Mouse (Mus musculus) ES-E14 (cell line): ENCODE measurements at regions not wholly inside any gene's neighbourhood (a gene's known extent, or its start where the extent isn't known, plus 50 kb on each side); places are given as distances from the start of the nearest gene placed in this dataset.
A peak's percentile ranks its signal among the peaks of the same experiment; 100 is the strongest.

Source experiments
- DNase-seq: peaks from one replicate; pipeline ENCODE4 v3.0.0-alpha.2; 2013; ENCODE audit warnings: low read depth, low spot score
- H3K27ac ChIP-seq: 2 replicates; pipeline ENCODE4 v1.5.1; 2012; ENCODE audit warnings: low read depth, mild to moderate bottlenecking, low read length, moderate library complexity, mixed read lengths; ENCODE audit not compliant: poor library complexity, insufficient read depth, severe bottlenecking
- H3K36me3 ChIP-seq: 2 replicates; pipeline ENCODE4 v1.6.1; 2012; ENCODE audit warnings: mild to moderate bottlenecking, low read length, moderate library complexity, mixed read lengths; ENCODE audit not compliant: control insufficient read depth, poor library complexity, insufficient read depth, severe bottlenecking
- H3K4me1 ChIP-seq, 2 experiments: fragments of 150-350 bp in 1 of 2; sonication (generic) in 1 of 2; 2 replicates each; pipeline ENCODE4 v1.6.1; 2012; ENCODE audit warnings: low read length in 2 of 2, mild to moderate bottlenecking in 1 of 2, mixed read lengths in 1 of 2; ENCODE audit not compliant: control insufficient read depth in 2 of 2, insufficient read depth in 2 of 2, poor library complexity in 1 of 2
- H3K4me3 ChIP-seq, 2 experiments: fragments of 150-350 bp in 1 of 2; sonication (generic) in 1 of 2; 2 replicates each; pipeline ENCODE4 v1.5.1; 2012; ENCODE audit warnings: low read length in 2 of 2, low read depth in 1 of 2, mild to moderate bottlenecking in 1 of 2, mixed read lengths in 1 of 2; ENCODE audit not compliant: insufficient read depth in 1 of 2, poor library complexity in 1 of 2, severe bottlenecking in 1 of 2
- H3K9ac ChIP-seq: 2 replicates; pipeline ENCODE4 v1.6.1; 2012; ENCODE audit warnings: low read depth, mild to moderate bottlenecking, low read length, mixed read lengths; ENCODE audit not compliant: poor library complexity, insufficient read depth, severe bottlenecking
- H3K9me3 ChIP-seq: fragments of 150-350 bp; sonication (generic); 2 replicates; pipeline ENCODE4 v1.6.1; 2012; ENCODE audit warnings: low read depth, mild to moderate bottlenecking, low read length; ENCODE audit not compliant: control insufficient read depth, insufficient read depth
- CHD2 ChIP-seq: IDR thresholded peaks from 2 replicates; pipeline ENCODE4 v1.6.1; 2014; ENCODE audit warnings: mild to moderate bottlenecking, low read depth, low read length, inconsistent platforms
- HCFC1 ChIP-seq: IDR thresholded peaks from 2 replicates; pipeline ENCODE4 v1.6.1; 2012; ENCODE audit warnings: low read length, inconsistent platforms, borderline replicate concordance; ENCODE audit not compliant: insufficient read depth
- MAFK ChIP-seq: IDR thresholded peaks from 2 replicates; pipeline ENCODE4 v1.6.1; 2014; ENCODE audit warnings: mild to moderate bottlenecking, low read depth, low read length, inconsistent platforms; ENCODE audit not compliant: insufficient read depth
- ZC3H11A ChIP-seq: IDR thresholded peaks from 2 replicates; pipeline ENCODE4 v1.6.1; 2012; ENCODE audit warnings: low read depth, mild to moderate bottlenecking, inconsistent platforms, low read length, borderline replicate concordance
- ZNF384 ChIP-seq: IDR thresholded peaks from 2 replicates; pipeline ENCODE4 v1.6.1; 2012; ENCODE audit warnings: low read depth, low read length, inconsistent platforms
- in situ Hi-C, 2 experiments: fragments of 600-800 bp; cut with MboI; formaldehyde crosslinking; loops; one replicate each; pipeline ENCODE4 v1.15.1; 2025; ENCODE audit warnings: low sequenced_read_pairs in 2 of 2, inconsistent platforms in 1 of 2; ENCODE audit not compliant: unreplicated experiment in 2 of 2

GRCm38 (mm10) chr11:8101091-8101490 is 563.2 kb downstream of the Tns3 start:
- H3K36me3 ChIP-seq, result no peaks in the 10 kb centered on the region
- TF ChIP-seq MAFK (no peak), HCFC1 (no peak), CHD2 (no peak), ZC3H11A (no peak), ZNF384 (no peak)
- H3K4me3 ChIP-seq, result no peak overlapping the region
- no peaks in the 10 kb centered on the region for H3K4me1 ChIP-seq
- in situ Hi-C loops, result no loop called here
- no peak for DNase-seq
- no peak overlapping the region for H3K27ac ChIP-seq
- no peak overlapping the region for H3K9ac ChIP-seq
- H3K9me3 ChIP-seq, result no peaks in the 10 kb centered on the region

DNA sequence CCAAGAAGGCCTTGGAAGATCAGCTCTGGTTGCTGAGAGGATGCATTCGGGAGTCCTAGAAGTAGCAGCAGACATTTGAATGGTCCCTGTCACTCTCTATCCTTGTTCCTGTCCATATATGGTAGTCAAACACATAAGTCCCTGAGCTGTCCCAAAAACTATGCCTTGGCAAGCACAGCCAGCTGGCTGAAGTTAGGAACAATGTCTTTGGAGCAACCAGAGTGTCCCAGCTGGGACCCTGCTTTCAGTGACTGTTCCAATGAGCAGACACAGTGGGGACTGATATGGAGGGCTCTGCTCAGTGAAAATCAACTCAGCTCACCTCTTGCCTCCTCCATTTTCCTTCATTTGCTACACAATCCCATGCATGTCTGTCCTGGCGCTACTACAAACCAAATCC is 580.0 kb downstream of the Tns3 start:
- H3K4me1 ChIP-seq, result no peaks in the 10 kb centered on the region
- no peak overlapping the region for H3K9ac ChIP-seq
- H3K4me3 ChIP-seq, result no peak overlapping the region
- in situ Hi-C loops, result no loop called here
- TF ChIP-seq ZC3H11A (no peak), HCFC1 (no peak), ZNF384 (no peak), MAFK (no peak), CHD2 (no peak)
- H3K27ac ChIP-seq, result no peak overlapping the region
- H3K9me3 ChIP-seq, result no peaks in the 10 kb centered on the region
- DNase-seq, result no peak
- H3K36me3 ChIP-seq, result no peaks in the 10 kb centered on the region

- Histone ChIP-seq H3K27ac (no peak overlapping the region), H3K4me1 (no peaks in the 10 kb centered on the region), H3K4me3 (no peak overlapping the region), H3K36me3 (no peaks in the 10 kb centered on the region), H3K9me3 (no peaks in the 10 kb centered on the region), H3K9ac (no peak overlapping the region)
- TF ChIP-seq ZC3H11A, result no peak
- in situ Hi-C loops, result no loop called here
- peak; percentile 41 for DNase-seq
These were observed 581.5 kb downstream of the Tns3 start for GRCm38 (mm10) chr11:8082811-8083210.

GRCm38 (mm10) chr11:8073321-8073720 is 591.0 kb downstream of the Tns3 start:
- TF ChIP-seq CHD2 (no peak), HCFC1 (no peak), ZC3H11A (no peak), ZNF384 (no peak), MAFK (no peak)
- no peak for DNase-seq
- Histone ChIP-seq H3K4me3 (no peak overlapping the region), H3K9ac (no peak overlapping the region), H3K9me3 (no peaks in the 10 kb centered on the region), H3K36me3 (no peaks in the 10 kb centered on the region), H3K27ac (no peak overlapping the region), H3K4me1 (peaks cover 0 to 2% of the 10 kb centered on the region in 2 experiments; a peak in 2 of 4 replicates)
- in situ Hi-C loops, result no loop called here

- Histone ChIP-seq H3K9me3 (no peaks in the 10 kb centered on the region), H3K4me3 (no peak overlapping the region), H3K4me1 (no peaks in the 10 kb centered on the region; a peak in 2 of 4 replicates), H3K27ac (no peak overlapping the region), H3K9ac (no peak overlapping the region), H3K36me3 (no peaks in the 10 kb centered on the region)
- DNase-seq, result peak; percentile 25
- TF ChIP-seq HCFC1 (no peak), CHD2 (no peak), ZNF384 (no peak), MAFK (peak; percentile 62; the same call in 1 of the 2 replicates), ZC3H11A (no peak)
- in situ Hi-C loops, result no loop called here
These were observed 595.5 kb downstream of the Tns3 start for GRCm38 (mm10) chr11:8068873-8069272.
